Mouse (Mus musculus) cerebellum, adult (tissue): ENCODE data around the gene Crebbp.

Experiments
- ATAC-seq: cut with Nextera tagmentation; 2 replicates; pipeline ENCODE4 v1.9.2; 2017; ENCODE audit warnings: mild to moderate bottlenecking, moderate library complexity, mixed read lengths; ENCODE audit not compliant: insufficient number of reproducible peaks, low FRiP score, low TSS enrichment

The Crebbp gene

GRCm38 (mm10) chr16:4053811-4054210, 160.0 kb downstream of the Crebbp start:
- ATAC-seq, result no peak

- ATAC-seq, result no peak
Observed at GRCm38 (mm10) chr16:4052601-4053000, 161.2 kb downstream of the Crebbp start.

GRCm38 (mm10) chr16:4045524-4045923, 168.3 kb downstream of the Crebbp start:
- ATAC-seq, result no peak

GRCm38 (mm10) chr16:4044093-4044492, 169.7 kb downstream of the Crebbp start:
- ATAC-seq, result no peak

GRCm38 (mm10) chr16:4041646-4042045, 172.2 kb downstream of the Crebbp start:
- ATAC-seq, result no peak

GRCm38 (mm10) chr16:4040206-4040605, 173.6 kb downstream of the Crebbp start:
- no peak for ATAC-seq

- no peak for ATAC-seq
Observed at GRCm38 (mm10) chr16:4037690-4038089, 176.1 kb downstream of the Crebbp start.

- no peak for ATAC-seq
Observed at GRCm38 (mm10) chr16:4036807-4037206, 177.0 kb downstream of the Crebbp start, which contains the start of gene Dnase1. Dnase1 (plus strand) TSS chr16:4036942.

- ATAC-seq, result no peak
Observed at GRCm38 (mm10) chr16:4035575-4035974, 178.2 kb downstream of the Crebbp start.

GRCm38 (mm10) chr16:4034476-4034875, 179.3 kb downstream of the Crebbp start:
- no peak for ATAC-seq

GRCm38 (mm10) chr16:4033971-4034370, 179.8 kb downstream of the Crebbp start:
- ATAC-seq, result no peak

- ATAC-seq, result no peak
Observed at GRCm38 (mm10) chr16:4032341-4032748, 181.5 kb downstream of the Crebbp start.

GRCm38 (mm10) chr16:4031441-4032274, 182.1 kb downstream of the Crebbp start:
- no peak for ATAC-seq
